Mouse (Mus musculus) lung, postnatal 25 days (tissue): ENCODE data around the gene Hivep3.

Experiments
- DNase-seq: peaks from one replicate; pipeline ENCODE4 v3.0.0; 2022; ENCODE audit warnings: low spot score

The Hivep3 gene

DNA sequence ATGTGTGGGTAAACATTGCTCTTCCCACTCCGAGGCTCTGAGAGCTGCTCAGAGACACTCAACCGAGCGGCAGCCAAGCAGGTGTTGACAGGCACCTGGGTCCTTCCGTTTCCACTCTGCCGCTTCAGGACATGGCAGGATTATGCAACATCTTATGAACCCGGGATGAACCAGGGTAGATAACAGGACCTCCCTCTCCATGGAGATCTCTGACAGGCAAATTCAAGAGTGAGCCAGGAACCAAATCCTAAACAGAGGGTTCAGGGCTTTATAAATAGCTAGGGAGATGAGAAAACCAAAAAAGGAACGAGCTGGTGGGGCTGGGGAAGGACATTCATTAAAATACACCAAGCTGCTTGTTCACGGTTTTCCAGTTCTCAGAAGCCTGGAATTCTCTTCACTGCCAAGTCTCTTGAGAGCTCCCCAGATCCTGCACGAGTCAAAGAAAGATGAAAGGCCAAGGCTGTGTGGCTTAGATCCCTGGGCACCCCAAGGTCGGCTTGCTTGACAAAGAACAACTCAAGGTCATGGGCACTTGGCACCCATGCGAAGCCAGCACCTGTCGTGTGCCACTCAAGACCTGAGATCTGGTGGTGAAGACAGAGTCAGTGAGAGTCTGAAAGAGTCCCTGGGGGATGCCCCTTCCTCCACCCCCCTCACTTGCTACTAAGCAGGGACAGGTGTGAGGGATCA lies 215.5 kb downstream of the Hivep3 start:
- no peak for DNase-seq

DNA sequence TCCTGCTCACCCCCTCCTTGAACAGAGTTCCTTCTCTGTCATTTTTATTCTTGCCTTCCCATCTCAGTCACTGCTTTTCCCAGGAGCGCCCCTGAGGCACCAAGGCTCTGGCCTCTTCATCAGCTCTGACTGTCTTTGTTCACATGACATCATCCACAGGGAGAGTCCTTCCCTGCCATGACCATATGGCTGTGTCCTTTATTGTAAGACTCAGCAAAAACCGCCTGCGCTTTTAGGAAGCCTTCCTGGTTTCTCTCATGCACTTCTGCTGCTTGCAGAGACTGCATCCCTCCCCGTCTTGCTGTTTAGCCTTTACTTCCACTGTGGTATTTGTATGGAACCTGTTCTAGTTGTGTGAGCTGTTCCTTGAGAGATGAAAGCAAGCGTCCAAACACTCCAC lies 216.6 kb downstream of the Hivep3 start:
- DNase-seq = no peak

DNA sequence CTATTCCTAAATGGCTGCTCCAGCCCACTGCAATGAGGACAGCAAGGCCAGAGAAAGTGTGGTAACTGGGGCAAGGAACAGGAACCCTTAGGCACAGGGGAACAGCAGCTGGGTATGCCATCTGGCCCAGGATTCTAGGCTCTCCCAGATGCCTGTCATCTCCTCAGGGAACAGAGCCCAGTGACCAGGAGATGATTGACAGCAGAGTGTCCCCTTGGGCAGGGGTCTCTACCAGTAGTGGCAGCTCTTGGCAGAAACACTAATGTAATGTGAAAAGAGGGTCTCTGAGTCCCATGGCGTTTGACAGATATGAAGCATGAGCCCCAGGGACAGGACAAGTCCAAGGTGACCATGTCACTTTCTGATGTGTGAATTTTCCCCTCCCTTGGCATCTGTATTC lies 217.5 kb downstream of the Hivep3 start:
- no peak for DNase-seq

DNA sequence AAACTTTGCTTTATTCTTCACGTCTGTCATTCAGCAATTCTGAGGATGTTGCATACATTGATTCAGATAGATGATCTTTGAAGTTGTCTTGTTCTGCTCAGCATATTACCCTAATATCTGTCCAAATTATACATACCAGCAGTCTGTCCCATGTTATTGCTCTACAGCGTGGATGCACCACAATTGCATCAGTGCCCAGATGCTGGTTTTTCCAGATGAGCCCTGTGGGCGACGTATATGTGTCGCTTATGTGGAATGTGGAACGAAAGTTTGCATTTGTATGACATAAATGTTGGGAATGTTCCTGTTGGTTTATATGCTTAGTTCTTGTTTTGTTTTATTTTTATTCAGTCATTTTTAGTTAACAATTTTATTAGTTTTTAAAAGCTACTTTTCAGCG lies 221.4 kb downstream of the Hivep3 start:
- no peak for DNase-seq

DNA sequence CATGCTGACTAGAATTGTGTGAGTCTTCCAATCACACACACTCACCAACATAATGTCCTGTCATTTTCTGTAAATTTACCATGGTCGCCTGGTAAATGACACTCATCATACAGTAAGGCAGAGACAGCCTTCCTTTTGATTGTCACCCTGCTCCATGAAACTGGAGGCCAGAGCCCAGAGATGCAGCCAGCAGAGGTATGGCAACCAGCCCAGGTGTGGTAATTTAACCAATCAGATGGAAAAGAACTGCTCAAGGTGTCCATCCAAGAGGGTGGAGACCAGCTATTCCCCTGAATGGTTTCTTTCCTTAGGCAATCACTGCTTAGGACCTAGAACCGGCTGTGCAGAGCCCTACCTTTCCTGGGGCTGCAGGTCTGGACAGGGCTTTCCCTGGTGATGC lies 224.4 kb downstream of the Hivep3 start:
- DNase-seq = no peak

DNA sequence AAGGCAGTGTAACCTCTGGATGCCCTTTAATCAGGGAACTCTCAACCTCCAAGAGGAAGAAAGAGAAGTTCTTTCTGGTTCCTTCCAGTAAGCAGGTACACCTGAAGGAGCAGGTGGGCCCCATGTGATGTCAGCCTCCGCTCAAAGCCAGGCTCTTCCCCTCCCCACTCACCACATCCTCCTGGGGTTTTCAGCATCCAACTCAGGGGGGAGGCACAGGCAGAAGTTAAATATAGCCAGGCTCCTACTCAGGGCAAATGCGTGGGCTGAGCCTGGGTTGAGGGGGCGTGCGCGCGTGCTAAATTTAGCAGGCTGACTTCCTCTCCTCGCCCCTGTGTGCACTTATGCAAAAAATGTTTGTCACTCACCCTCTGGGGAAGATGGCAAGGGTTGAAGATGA lies 225.7 kb downstream of the Hivep3 start:
- peak; percentile 27 for DNase-seq

DNA sequence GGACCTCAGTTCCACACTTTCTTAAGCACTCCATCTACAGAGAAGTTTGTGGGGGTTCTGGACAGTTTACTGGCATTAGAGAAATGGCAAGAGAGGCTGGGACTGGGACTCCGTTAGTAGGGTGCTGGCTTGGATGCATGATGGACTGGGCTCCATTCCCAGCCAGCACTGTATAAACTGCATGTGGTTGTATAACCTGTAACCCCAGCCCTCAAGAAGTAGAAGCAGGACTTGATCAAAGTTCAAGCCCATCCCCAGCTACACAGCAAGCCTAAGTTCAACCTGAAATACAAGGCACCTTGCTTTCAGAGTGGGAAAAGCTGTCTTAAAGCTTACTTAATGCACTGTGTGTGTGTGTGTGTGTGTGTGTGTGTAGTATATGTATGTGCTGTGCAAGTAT lies 226.3 kb downstream of the Hivep3 start:
- no peak for DNase-seq

DNA sequence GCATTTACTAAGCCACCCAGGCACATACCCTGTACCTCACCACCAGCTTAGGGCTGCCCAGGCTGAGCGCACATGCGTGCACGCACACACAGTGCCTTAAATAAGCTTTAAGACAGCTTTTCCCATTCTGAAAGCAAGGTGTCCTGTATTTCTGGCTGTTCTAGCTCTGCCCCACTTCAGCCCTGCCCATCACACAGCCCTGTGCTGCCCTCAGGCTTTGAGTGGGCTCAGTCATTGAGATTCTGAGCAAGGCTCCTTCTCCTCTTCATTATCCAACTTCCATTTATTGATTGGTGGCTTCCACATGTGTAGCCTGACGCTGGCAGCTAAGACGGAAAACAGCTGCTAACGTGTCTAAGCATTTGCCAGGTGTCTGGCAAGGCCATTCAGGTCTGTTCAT lies 226.9 kb downstream of the Hivep3 start:
- DNase-seq = no peak

DNA sequence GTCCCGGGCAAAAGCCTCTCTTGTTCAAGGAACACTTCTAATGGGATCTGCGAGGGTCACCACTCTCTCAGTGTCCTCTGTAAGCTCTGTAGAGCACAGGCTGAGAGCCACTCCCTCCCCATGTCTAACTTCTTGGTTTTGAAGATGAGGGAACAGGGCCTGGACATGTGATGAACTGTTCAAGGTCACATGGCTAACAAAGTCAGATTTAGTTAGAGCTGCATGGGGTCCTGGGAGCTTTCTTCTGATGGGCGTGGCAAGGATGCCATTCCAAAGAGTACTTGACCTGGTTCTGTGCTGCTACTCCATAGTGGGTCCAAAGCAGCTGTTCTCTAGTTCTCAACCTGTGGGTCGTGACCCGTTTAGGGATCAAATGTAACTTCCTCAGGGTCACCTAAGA lies 227.6 kb downstream of the Hivep3 start:
- no peak for DNase-seq

DNA sequence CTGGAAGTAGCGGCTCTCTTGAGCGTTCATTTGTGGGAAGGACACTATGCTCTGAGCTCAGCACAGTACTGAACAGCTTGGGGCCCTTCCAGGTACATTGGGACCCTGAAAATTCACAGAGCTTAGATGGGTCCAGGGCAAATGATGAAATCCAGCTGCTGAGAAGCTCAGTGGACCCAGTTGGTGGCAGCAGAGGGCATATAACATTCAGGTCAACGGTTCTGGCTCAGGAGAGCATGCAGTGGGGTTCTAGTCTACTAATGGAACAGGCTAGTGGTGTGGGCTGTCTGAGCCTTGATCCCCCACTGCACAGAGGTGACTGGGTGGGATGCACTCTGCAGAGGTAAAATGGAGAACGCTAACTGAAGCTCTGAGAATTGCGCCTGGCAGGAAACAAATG lies 228.5 kb downstream of the Hivep3 start:
- no peak for DNase-seq

DNA sequence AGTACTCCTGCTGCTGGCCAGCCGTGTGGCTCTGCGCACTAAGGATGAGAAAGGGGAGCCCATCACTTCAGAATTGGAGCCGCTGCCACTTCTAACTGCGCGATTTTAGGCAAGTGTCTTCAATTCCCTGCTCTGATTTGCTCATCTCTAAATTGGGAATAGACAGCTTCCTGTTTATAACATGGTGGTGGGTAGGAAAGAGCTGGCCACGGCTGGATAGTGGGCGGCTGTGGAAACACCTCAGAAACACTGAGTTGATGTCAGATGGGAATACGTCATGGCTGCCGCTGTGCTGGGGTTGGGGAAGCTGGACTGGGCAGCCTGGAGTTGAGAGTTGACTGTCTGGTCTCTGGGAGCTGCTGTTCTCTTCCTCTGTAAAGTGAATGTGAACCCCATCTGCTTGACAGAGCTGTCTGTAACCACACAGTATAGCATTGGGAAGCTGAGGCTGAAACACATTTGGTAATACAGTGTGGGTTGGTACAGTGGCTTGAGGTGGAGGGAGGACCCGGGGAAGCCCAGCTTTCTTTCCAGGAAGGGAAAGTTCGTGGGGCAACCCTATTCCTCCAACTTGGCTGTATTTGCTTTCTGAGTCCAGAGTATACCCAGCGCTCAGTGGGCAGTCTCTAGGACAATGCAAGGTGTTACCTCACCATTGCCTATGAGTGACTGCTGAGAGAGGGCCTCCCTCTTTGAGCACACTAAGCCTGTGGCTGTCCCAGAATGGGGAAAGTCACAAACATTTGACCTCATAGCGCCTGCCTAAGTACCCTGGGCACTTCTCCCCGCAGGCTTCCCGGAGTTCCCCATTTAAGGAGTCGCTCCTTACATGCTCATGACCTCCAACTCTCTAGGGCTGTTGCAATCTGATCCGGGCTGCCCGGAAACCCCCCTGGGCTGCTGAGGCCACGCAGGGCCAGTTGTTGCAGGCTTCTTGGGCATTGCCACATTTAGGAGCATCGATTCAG lies 232.8 kb downstream of the Hivep3 start:
- peak; percentile 69 for DNase-seq

DNA sequence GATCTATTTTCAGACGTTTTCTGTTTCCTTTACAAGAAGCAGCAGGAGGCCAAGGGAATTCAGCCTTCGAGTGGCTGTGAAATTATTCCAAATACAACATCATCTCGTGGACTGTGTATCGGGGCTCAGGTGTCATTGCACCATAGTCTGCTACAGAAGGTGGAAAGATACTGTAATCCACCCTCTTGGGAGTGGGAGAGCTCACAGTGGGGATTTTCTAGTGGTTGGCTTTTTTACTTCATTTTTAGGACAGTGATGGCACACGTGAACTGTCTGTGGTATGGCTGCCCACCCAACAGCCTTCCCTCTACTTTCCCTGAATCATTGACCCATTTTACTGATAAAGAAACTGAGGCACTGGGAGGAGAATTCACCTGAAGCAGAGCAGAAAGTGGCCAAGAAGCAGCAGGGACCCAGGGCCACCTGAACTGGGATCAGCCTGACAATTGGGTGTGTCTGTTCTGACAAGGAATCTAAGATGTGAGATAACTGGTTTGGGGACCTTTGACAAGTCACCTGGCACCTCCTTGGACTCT lies 233.6 kb downstream of the Hivep3 start:
- DNase-seq = no peak

DNA sequence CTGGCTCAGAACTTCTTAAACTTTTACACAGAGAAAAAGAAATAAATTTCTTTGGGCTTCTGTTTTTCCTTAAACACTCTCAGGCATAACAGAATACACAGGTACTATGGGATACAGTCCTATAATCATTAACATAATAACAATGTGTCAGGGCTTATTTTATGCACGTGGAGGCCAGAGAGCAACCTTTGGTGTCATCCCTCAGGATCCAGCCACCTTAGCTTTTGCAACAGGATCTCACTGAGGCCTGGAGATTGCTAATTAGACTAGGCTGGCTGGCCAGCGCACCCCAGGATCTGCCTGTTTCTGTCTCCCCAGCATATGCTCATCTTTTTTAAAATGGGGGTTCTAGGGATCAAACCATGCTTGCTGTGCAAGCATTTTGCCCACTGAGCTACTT lies 234.1 kb downstream of the Hivep3 start:
- DNase-seq = no peak

DNA sequence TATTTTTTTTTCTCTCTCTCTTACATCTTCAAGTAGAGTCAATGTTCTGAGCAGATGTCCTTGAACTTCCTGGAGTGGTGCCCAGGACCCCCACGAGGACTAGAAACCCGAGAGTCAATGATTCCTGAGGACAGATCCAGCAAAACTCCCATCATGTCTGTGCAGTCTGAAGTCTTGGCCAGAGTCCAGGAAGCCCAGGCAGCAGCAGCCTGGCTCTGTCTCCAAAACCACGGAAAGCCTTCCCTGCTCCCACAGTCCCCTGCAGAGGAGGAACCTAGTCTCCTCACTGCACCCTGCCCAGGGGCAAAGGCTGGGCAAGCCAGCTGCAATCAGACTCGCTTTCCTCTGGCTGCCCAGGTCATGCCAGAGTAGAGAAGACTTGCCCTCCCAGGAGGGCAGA lies 234.5 kb downstream of the Hivep3 start:
- no peak for DNase-seq

DNA sequence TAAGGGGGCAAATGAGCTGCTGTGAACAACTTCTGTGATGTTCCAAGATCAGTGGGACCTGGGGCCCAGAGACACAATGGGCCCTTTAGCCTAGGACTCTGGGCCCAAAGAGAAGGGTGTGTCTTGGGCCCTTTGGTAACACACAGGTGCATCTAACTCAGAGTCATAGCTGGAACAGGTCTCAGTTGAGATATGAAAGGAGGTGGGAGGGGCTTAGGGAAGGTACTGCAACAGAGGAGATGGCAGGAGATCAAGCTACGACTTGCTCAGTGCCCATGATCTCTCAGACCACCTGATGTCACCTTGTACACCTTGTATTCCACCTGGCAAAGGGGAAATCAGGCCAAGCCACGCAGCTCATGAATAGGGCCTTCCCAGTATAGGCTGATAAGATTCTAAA lies 235.3 kb downstream of the Hivep3 start:
- DNase-seq = no peak

DNA sequence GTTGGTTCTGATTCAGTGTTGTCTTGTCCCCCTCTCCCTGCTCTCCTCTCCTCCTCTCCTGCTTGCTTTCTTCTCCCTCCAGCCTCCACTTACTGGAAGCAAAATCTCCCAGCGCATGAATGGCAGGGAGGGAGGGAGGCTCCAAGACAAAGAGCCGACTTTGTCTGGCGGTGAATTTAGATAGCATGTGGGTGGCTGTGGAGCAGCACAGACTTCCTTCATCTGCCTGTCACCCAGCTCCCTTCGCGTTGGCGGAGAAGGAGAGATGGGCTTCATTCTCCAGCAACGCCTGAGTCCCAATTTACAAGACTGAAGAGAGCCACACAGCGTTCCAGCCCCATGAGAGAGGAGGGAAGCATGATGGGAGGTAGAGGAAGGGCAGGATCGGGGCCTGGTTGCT lies 236.6 kb downstream of the Hivep3 start:
- no peak for DNase-seq

DNA sequence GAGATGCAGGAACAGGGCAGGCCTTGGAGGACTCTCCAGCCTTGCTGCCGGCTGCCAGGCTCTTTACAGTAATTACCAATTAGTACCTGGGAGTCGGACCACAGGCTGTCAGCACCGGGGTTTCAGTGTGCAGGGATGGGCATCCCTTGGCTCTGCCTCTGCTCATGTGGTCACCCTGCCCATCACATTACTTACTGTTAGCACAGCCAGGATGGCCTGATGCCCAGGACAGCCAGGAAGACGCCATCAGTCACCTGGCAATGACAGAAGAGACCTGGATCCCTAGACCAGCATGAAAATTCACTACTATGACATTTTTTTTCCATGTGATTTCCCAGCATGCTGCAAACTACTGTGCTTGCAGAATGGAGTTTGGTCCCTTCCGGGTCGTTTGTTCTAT lies 238.8 kb downstream of the Hivep3 start:
- DNase-seq = no peak

DNA sequence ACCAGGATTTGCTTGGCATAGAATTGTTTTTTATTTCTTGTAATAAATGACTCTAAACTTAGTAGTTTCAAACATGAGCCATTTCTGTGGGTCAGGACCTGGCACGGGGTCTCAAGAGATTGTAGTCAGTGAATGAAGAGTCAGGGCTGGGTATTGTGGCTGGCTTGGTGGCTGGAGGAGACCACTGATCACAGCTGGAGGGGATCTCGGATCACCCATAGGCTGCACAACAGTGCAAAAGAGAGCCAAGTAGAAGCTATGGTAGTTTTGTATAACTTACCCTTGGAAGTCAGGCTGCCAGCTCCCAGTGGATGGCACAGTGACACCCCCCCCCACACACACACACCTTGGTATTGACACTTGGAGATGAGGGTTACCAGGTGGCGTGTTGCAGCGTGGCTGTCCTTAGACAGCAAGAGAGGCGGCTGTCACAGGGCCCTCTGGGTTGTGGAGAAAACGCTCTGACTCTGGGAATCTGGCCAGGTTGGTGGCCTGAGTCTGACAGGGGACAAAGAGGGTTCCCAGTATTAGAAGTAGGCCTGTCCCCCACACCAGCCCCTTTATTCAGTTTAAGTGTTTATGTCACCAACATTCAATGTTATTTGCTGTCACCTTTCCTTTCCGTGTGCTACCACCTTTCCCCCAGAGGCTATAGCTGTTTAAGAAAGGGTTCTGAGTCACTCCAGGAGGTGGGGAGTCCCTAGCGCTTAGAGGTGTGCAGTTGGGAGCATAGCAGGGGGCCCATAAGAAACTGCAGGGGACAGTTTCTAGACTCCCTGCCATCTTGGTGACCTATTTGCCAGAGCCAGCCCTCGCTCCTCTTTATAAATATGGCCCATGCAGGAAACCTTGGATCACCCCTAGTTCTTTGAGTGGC lies 240.4 kb downstream of the Hivep3 start:
- no peak for DNase-seq

DNA sequence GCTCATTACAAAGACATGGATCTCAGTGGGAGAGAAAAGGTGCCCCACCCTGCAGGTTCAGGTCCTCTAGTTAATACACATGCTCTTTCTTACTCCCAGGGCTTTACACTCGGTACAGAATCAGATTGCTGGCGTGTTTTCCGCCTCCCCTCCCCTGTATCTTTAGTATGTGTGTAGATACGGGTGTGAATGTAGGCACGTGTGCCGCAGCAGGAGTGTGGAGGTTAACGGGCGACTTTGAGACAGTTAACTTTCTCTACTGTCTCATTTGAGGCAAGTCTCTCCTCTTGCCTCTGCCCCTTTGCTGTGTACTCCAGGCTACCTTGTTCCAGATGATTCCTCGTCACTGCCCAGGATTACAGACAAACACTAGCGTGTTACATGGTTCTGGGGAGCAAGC lies 241.7 kb downstream of the Hivep3 start:
- DNase-seq = no peak

DNA sequence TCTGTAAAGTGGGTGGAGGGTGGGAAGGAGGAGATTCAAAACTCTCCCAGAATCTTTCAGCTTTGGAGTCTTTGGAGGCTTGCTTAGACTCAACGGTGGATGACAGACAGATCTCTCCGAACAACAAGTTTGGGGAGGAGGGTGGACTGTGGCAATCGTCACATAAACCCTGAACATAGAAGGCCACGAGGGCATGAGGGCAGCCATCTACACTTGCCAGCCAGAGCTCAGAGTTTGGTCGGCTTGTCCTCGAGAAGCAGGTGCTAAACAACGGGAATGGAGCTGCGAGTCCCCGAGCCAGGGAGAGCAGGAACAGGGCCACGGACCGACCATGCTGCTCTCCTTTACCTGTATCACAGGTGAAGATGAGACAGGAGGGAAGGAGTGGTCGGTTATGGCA lies 242.2 kb downstream of the Hivep3 start:
- no peak for DNase-seq

DNA sequence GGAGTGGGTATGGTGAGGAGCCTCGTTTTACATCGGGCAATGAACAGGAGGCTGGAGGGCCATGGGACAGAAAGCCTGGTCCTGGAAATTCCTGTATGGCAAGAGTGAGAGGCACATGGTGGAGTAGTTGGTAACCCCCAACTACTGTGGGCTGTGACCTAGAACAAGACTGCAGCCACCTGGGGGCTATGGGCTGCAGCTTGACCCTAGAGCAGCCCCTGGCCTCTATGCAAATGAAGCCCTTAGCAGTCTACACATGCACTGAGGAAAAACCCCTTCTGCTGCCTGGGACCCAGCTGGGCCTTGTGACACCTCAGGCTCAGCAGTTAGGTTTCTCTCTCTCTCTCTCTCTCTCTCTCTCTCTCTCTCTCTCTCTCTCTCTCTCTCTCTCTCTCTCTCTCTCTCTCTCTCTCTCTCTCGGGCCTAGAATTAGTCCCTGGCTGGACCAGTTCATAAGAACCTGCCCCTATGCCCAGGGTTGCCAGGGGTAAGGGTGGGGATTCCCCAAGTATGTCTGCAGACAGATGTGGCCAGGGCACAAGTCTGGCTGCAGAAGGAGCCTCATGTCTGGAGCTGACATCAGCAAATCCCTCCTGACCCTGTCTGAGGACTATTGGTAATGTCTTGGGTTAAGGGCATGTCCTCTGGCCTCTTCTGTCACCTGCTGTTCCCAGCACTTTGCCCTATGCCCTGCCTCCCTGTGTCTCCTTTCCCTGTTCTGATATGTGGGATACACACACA lies 243.0 kb downstream of the Hivep3 start:
- no peak for DNase-seq
